Mouse (Mus musculus) 3134 (cell line): Measurements from ENCODE around the gene Apobec1.
"Not testable (repeated sequence)": the region's sequence is repeated elsewhere in the genome, so short reads cannot be mapped to it uniquely, and the experiment has no call there.

ENCODE experiments used
- DNase-seq: peaks from one replicate; pipeline ENCODE4 v3.0.0-alpha.2; 2011; ENCODE audit warnings: low spot score; ENCODE audit not compliant: insufficient read length; ENCODE audit errors: extremely low read depth

Apobec1 gene

GRCm38 (mm10) chr6:122562463-122562862, 39.8 kb downstream of the Apobec1 start:
- DNase-seq, result no peak

- DNase-seq, result no peak
These were observed 41.2 kb downstream of the Apobec1 start for GRCm38 (mm10) chr6:122561005-122561404.

DNA sequence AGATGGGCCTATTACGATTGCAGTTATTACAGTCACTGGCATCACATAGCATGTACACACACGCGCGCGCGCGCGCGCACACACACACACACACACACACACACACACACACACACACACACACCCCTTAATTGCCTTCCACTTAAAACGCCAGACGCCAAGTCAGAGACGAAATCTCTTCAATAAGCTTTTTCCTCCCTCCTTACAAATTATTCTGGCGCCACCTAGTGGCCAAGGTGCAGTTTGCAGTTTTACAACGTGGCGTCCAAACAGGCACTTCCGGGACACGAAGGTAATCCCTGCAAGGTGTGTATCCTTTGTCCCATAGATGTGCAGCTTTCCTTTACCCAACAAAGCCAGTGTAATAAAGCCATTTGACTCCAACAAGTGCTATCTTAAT, 41.8 kb downstream of the Apobec1 start:
- no peak for DNase-seq

DNA sequence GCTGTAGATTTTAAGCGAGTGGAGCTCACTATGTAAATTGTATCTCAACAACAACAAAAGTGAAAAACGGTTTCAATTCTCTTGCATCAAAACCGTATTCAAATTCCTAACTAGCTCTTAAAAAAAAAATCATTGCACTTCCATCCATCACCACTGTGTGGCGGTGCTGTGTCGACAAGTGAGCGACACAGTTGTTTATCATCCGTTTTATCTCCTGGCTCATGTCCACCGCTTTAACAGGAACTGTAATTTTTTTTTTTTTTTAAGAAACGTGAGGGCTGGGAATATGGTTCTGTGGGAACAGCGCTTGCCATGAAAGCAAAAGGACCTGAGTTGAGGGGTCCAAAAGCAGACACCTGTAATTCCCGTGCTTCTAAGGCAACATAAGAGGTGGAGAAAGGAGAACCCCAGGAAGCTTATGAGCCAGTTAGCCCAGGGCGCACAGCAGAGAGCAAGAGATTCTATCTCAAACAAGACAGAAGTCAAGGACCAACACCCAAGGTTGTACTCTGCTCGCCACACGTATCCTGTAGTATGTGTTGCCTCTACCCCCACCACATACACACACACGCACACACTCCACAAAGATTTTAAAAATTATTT, 45.2 kb downstream of the Apobec1 start:
- peak; percentile 29 for DNase-seq

DNA sequence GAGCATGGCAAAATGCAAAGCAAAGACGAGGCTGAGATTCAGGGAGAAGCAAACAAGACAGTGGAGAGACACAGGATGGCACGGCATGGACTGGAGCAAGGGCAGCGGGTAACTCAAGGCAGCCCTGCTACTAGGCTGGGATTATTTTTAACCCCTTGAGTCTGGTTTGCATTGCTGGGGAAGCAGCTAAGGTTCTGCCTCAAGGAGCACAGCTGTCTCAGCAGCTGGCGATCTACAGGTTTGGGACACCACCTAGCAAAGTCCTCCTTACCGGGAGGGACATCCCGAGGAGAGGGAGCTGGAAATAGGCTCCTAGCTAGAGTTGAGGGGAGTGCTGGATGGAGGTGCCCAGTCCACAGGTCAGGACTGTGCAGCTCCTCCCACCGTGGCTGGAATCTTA, 47.0 kb downstream of the Apobec1 start:
- DNase-seq, result no peak

GRCm38 (mm10) chr6:122554102-122554501, 48.1 kb downstream of the Apobec1 start:
- no peak for DNase-seq

GRCm38 (mm10) chr6:122553606-122554005, 48.6 kb downstream of the Apobec1 start, which contains the start of gene Aicda:
TSS of gene Aicda (plus strand) at chr6:122553801.
- DNase-seq, result no peak

GRCm38 (mm10) chr6:122545948-122546347, 56.3 kb downstream of the Apobec1 start:
- peak; percentile 86 for DNase-seq

DNA sequence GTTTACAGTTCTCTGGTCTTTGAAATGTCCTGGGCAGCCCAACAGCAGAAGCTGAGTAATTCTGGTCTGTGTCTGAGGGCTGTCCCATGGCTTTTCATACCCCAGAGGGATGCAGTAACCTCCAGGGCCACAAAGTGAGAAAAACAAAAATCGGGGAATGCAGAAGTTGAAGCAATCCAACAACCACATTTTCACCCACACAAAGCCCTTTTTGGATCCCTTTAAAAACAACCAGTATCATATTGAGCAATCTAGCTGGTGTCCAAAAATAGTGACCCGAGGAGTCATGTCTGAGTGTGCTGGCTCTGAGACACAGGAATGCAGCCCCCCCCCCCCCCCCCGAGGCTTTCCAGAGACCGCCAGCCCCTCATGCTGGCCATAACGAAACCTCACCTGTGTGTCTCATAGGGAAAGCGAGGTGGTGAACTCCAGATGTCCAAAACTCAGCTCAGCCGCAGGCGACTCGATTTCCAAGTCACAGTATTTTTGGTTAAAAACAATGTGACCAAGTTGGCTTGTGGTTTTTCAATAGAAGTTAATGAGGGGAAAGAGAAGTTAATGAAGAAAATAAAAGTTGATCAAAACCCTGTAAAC, 56.9 kb downstream of the Apobec1 start:
- peak; percentile 80 for DNase-seq

DNA sequence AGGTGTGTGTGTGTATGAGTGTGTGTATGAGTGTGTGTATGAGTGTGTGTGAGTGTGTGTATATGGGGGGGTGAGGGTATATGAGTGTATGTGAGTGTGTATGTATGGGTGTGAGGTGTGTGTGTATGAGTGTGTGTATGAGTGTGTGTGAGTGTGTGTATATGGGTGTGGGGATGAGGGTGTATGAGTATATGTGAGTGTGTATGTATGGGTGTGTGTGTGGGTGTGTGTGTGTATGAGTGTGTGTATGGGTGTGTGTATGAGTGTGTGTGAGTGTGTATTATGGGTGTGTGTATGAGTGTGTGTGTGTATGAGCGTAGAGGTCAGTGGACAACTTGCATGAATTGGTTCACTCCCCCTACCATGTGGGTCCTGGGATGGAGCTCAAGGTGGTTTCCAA, 57.6 kb downstream of the Apobec1 start:
- no peak for DNase-seq

GRCm38 (mm10) chr6:122543574-122543973, 58.7 kb downstream of the Apobec1 start:
- DNase-seq, result no peak

GRCm38 (mm10) chr6:122542459-122542858, 59.8 kb downstream of the Apobec1 start:
- not testable (repeated sequence) for DNase-seq

DNA sequence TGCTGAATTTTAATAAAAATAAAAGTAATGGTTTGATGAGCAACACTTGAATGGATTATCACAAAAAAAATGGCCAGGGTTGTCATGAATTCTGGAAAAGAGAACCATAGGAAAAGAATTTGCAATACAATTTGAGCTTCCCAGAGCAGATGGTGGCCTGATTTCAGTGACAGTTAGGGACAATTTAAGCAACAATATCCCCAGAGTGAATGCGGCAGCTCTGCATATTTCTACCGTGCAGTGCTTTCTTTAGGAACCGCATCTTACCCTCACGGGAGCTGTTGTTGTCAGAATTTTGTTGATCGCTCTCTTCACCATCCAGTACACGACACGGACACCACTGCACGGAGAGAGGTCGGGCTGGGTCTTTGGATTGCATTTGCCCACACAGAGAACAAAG, 62.7 kb downstream of the Apobec1 start:
- DNase-seq, result no peak

DNA sequence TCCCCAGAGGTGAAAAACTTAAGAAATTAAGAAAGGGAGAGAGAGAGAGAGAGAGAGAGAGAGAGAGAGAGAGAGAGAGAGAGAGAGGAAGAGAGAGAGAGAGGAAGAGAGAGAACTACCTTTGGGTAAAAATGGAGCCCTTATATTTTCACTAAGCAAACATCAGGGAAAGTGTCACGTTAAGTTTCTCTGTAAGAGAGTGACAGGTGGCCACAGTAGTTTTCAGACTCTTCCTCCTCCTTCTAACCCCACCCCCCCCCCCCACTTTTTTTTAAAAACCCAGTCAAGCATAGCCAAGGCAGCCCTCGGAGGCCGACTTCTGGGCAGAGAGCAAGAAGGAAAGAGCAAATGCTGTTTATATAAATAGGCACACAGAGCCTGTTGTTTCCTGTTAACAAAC, 68.2 kb downstream of the Apobec1 start:
- no peak for DNase-seq

- DNase-seq, result no peak
These were observed 69.4 kb downstream of the Apobec1 start for GRCm38 (mm10) chr6:122532883-122533302.

- no peak for DNase-seq
These were observed 70.6 kb downstream of the Apobec1 start for GRCm38 (mm10) chr6:122531466-122532174.

GRCm38 (mm10) chr6:122528136-122528535, 74.1 kb downstream of the Apobec1 start:
- no peak for DNase-seq
